Mouse (Mus musculus) heart, adult 2 months (tissue): ENCODE data around the gene Gm14214.

Source experiments
- CTCF ChIP-seq: fragments of 200-600 bp; IDR thresholded peaks from 2 replicates; pipeline ENCODE4 v1.8.1; 2022; ENCODE audit warnings: antibody characterized with exemption, mild to moderate bottlenecking, moderate library complexity
- EP300 ChIP-seq: fragments of 200-500 bp; IDR thresholded peaks from 2 replicates; pipeline ENCODE4 v1.6.1; 2011; ENCODE audit warnings: low read depth, low read length, control low read depth; ENCODE audit not compliant: insufficient read depth

- TF ChIP-seq EP300 = no peak
- TF ChIP-seq CTCF = no peak
Observed at GRCm38 (mm10) chr2:154738621-154739020, 31.2 kb downstream of the Gm14214 start.
